Mouse (Mus musculus): ENCODE data around the gene Olfr1216.
"Not testable (repeated sequence)": the region's sequence is repeated elsewhere in the genome, so short reads cannot be mapped to it uniquely, and the experiment has no call there.

Gene Olfr1216

GRCm38 (mm10) chr2:89018240-89018639 is at the start of gene Olfr1216:
Olfr1216 (minus strand) TSS chr2:89018340.
- DNase-seq (ENCODE audit: low read depth, low spot score), result no peak

GRCm38 (mm10) chr2:89061087-89061486 is 42.9 kb upstream of the Olfr1216 start, which contains the start of gene Olfr1218:
Olfr1218 (minus strand) TSS chr2:89061187.
- DNase-seq (ENCODE audit: low read depth, low spot score), result no peak

DNA sequence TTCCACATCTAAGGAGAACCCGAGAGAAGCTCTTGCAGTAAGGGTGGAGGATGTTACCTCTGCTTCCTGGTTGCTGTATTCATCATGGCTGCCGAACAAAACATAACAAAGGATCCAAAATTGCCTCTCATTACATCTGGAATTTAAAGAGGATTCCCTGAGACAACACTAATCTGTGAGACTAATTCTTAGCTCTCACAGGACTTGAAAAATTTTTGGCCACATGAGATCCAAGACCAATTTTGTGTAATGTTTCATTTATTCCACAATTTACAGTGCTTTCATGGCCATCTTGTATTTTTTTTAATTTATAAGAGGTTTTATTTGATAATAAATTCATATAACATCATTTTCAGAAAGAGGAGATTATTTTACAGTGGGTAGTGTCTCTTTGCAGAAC is 13.8 kb upstream of the Olfr1216 start, which contains the start of gene Olfr1217:
Olfr1217 (minus strand) TSS at position 101 of the 400 bp plus-strand sequence.
- DNase-seq (ENCODE audit: low read depth, low spot score), result no peak

GRCm38 (mm10) chr2:89021436-89021835 is 3.3 kb upstream of the Olfr1216 start:
- not testable (repeated sequence) for DNase-seq (ENCODE audit: low read depth, low spot score)

GRCm38 (mm10) chr2:89006873-89007272 is 11.3 kb downstream of the Olfr1216 start, which contains the start of gene Olfr1215:
Olfr1215 (minus strand) TSS chr2:89006973.
- no peak for DNase-seq (ENCODE audit: low read depth, low spot score)

DNA sequence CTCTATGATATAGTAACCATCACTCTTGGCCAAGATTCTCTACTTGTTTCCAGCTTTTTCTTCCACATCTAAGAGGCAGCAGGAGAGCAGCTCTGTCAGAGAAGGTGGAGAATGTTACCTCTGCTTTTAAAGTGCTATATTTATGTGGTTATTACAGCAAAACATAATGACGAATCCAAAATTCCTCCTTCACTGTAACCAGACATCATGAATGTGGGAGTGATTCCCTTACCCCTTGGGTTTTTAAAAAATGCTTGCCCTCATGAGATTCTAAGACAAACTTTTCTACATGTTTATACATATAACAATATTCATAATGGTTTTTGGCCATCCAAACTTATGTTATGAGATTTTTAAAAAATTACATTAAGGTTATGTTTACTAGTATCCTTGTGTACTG is 25.6 kb downstream of the Olfr1216 start, which contains the start of gene Olfr1214:
Olfr1214 (minus strand) TSS at position 101 of the 400 bp plus-strand sequence.
- no peak for DNase-seq (ENCODE audit: low read depth, low spot score)

DNA sequence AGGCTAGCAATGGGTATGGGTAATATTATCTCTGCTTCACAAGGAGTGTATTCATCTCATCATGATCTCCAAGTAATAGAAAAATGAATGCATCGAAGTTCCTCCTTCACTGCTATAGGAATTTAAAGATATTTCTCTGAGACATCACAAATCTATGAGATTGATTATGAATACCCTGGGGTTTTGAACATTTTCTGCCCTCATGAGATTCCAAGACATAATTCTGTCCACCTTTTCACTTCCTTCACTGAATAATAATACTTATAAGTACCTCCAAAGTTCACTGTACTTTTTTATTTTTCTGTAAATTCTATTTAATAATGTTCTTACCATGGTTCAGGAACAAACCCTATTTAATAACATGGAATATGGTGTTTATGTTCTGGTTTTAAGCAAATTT is 38.0 kb downstream of the Olfr1216 start, which contains the start of gene Gm13762:
Gm13762 (minus strand) TSS at position 101 of the 400 bp plus-strand sequence.
- DNase-seq (ENCODE audit: low read depth, low spot score), result no peak

Data from CD4-positive helper T cell, adult 2 months (primary cell).